10 mouse cellular contexts compared by ENCODE assay signal in genomic region chr9:109053851-109054250, GRCm38 (mm10). TPM values are rescaled to one million over a fixed set of nuclear protein-coding genes. Genes with fewer than 3 reads are reported as not detected.
DNase-seq lines count a peak whose midpoint lies in the region; ATAC-seq and TF ChIP-seq lines count a peak whose summit lies in the region.
"Had no signal": no experiment of that assay in that cellular context is flagged by ENCODE, and none has a peak within 500 bp of the region (broad histone marks: within the 10 kb centered on the region; RNA-seq: fewer than 3 reads in every experiment).

No protein-coding gene starts in this region.

- 66% methylated on average over 6 of the region's 6 CpGs for WGBS in heart, embryonic 13.5 days
- 58% methylated on average over 6 of the region's 6 CpGs for WGBS in embryonic facial prominence, embryonic 14.5 days
- WGBS in stomach, postnatal 0 days = 63% methylated on average over 6 of the region's 6 CpGs

- ATAC-seq in heart, embryonic 13.5 days (ENCODE audit: extremely low read depth, insufficient number of reproducible peaks, low FRiP score, low TSS enrichment) = no peak
- no peak for ATAC-seq in embryonic facial prominence, embryonic 14.5 days (ENCODE audit: low read depth)
- no peak for ATAC-seq in stomach, postnatal 0 days (ENCODE audit: low FRiP score, low TSS enrichment)

- peak overlapping the region; percentile 78; the same call in 1 of the 2 replicates for H3K27ac ChIP-seq in heart, embryonic 13.5 days (replicated peaks)
- peak overlapping the region; percentile 81 for H3K27ac ChIP-seq in embryonic facial prominence, embryonic 14.5 days (replicated peaks; ENCODE audit: low read depth, low read length)
- peak overlapping the region; percentile 88 for H3K27ac ChIP-seq in stomach, postnatal 0 days (replicated peaks)
- H3K27ac ChIP-seq: liver, embryonic 14.5 days had no signal

- H3K9me3 ChIP-seq in heart, embryonic 13.5 days = no peaks in the 10 kb centered on the region
- no peaks in the 10 kb centered on the region for H3K9me3 ChIP-seq in embryonic facial prominence, embryonic 14.5 days (ENCODE audit: control insufficient read depth, low read length)
- H3K9me3 ChIP-seq in stomach, postnatal 0 days (ENCODE audit: control insufficient read depth, low read length) = no peaks in the 10 kb centered on the region

- no peak overlapping the region for H3K4me3 ChIP-seq in heart, embryonic 13.5 days
- H3K4me3 ChIP-seq in embryonic facial prominence, embryonic 14.5 days (ENCODE audit: low read depth, low read length) = no peak overlapping the region
- H3K4me3 ChIP-seq in stomach, postnatal 0 days (ENCODE audit: low read depth, low read length) = no peak overlapping the region
- H3K4me3 ChIP-seq: left cerebral cortex, adult 2 months had no signal

- DNase-seq in heart, adult 18-20 months = no peak
- peak; percentile 6 to 11 for DNase-seq in spleen, postnatal 10 days (ENCODE audit: low spot score in 2 of 2)
- no peak for DNase-seq in spleen, postnatal 14 days (ENCODE audit: low spot score in 2 of 2)
- DNase-seq in embryonic facial prominence, embryonic 14.5 days (ENCODE audit: low spot score) = no peak
- no peak for DNase-seq in stomach, postnatal 0 days (ENCODE audit: low spot score)
- DNase-seq in left cerebral cortex, adult 18-20 months (ENCODE audit: low spot score in 2 of 2) = no peak
- DNase-seq: cerebellum, adult 8-10 months had no signal

- no peak overlapping the region for H3K4me2 ChIP-seq in heart, embryonic 13.5 days
- no peak overlapping the region for H3K4me2 ChIP-seq in embryonic facial prominence, embryonic 14.5 days (ENCODE audit: low read depth, low read length)
- no peak overlapping the region for H3K4me2 ChIP-seq in stomach, postnatal 0 days (replicated peaks; ENCODE audit: low read depth)

- H3K9ac ChIP-seq in heart, embryonic 13.5 days = no peak overlapping the region
- no peak overlapping the region for H3K9ac ChIP-seq in embryonic facial prominence, embryonic 14.5 days (ENCODE audit: low read depth, low read length)
- no peak overlapping the region for H3K9ac ChIP-seq in stomach, postnatal 0 days (ENCODE audit: low read length)
- H3K9ac ChIP-seq: liver, embryonic 14.5 days had no signal

- TF ChIP-seq EP300 in stomach, postnatal 0 days (optimal IDR thresholded peaks at IDR 0.05) = no peak

- no peak for TF ChIP-seq CTCF in stomach, postnatal 0 days (IDR thresholded peaks at IDR 0.05; ENCODE audit: low read depth)

- no peaks in the 10 kb centered on the region for H3K27me3 ChIP-seq in heart, embryonic 13.5 days (replicated peaks)
- no peaks in the 10 kb centered on the region for H3K27me3 ChIP-seq in embryonic facial prominence, embryonic 14.5 days (replicated peaks; ENCODE audit: control insufficient read depth, insufficient read depth, low read length)
- no peaks in the 10 kb centered on the region for H3K27me3 ChIP-seq in stomach, postnatal 0 days (ENCODE audit: control insufficient read depth, insufficient read depth, low read length)

- H3K4me1 ChIP-seq in heart, embryonic 13.5 days = peaks cover 23% of the 10 kb centered on the region
- H3K4me1 ChIP-seq in embryonic facial prominence, embryonic 14.5 days (ENCODE audit: control insufficient read depth, insufficient read depth, low read length) = peaks cover 10% of the 10 kb centered on the region
- H3K4me1 ChIP-seq in stomach, postnatal 0 days (replicated peaks; ENCODE audit: control insufficient read depth, insufficient read depth) = 0 out of 2 replicates have a peak, but pooled peaks cover 6% of the 10 kb centered on the region

- H3K36me3 ChIP-seq in heart, embryonic 13.5 days = peaks cover 68% of the 10 kb centered on the region
- peaks cover 53% of the 10 kb centered on the region for H3K36me3 ChIP-seq in embryonic facial prominence, embryonic 14.5 days (ENCODE audit: control insufficient read depth, insufficient read depth, low read length)
- H3K36me3 ChIP-seq in stomach, postnatal 0 days (ENCODE audit: control insufficient read depth, insufficient read depth, low read length) = peaks cover 21% of the 10 kb centered on the region

RNA-seq across cellular contexts. Expression of gene Trex1, which starts 5.7 kb away (rescaled TPM):
- 7.7 and 10.9 TPM in 2 replicates for polyA plus RNA-seq in heart, embryonic 13.5 days (2015; fragmentation: Nextera tagmentation; extraction: Ambion mirVana)
- total RNA-seq in heart, adult 18-20 months (2021) = 10 to 100 TPM; 13.6 to 17.2 TPM
- 15.5 and 17.6 TPM in 2 replicates for polyA plus RNA-seq in embryonic facial prominence, embryonic 14.5 days (2014; fragmentation: Nextera tagmentation; extraction: Ambion mirVana)
- 13.3 and 15.8 TPM in 2 replicates for polyA plus RNA-seq in stomach, postnatal 0 days (2015; fragmentation: Nextera tagmentation; extraction: Ambion mirVana)
- 10 to 100 TPM; 13.4 to 13.7 TPM for total RNA-seq in left cerebral cortex, adult 18-20 months (2021)

RNA-seq across cellular contexts. Expression of gene Shisa5, which starts 15.5 kb away (rescaled TPM):
- 63.6 and 69.3 TPM in 2 replicates for polyA plus RNA-seq in heart, embryonic 13.5 days (2015; fragmentation: Nextera tagmentation; extraction: Ambion mirVana)
- total RNA-seq in heart, adult 18-20 months (2021) = 10 to 100 TPM; 31.4 to 55.0 TPM
- polyA plus RNA-seq in embryonic facial prominence, embryonic 14.5 days (2014; fragmentation: Nextera tagmentation; extraction: Ambion mirVana) = 81.7 and 90.0 TPM in 2 replicates
- 168 and 181 TPM in 2 replicates for polyA plus RNA-seq in stomach, postnatal 0 days (2015; fragmentation: Nextera tagmentation; extraction: Ambion mirVana)
- total RNA-seq in left cerebral cortex, adult 18-20 months (2021) = 10 to 100 TPM; 72.8 to 82.3 TPM

RNA-seq across cellular contexts. Expression of gene Atrip, which starts 20.1 kb away (rescaled TPM):
- polyA plus RNA-seq in heart, embryonic 13.5 days (2015; fragmentation: Nextera tagmentation; extraction: Ambion mirVana) = 16.6 and 18.0 TPM in 2 replicates
- total RNA-seq in heart, adult 18-20 months (2021) = 1 to 10 TPM; 8.1 to 9.8 TPM
- 19.5 and 25.0 TPM in 2 replicates for polyA plus RNA-seq in embryonic facial prominence, embryonic 14.5 days (2014; fragmentation: Nextera tagmentation; extraction: Ambion mirVana)
- polyA plus RNA-seq in stomach, postnatal 0 days (2015; fragmentation: Nextera tagmentation; extraction: Ambion mirVana) = 10.8 and 11.3 TPM in 2 replicates
- total RNA-seq in left cerebral cortex, adult 18-20 months (2021) = 10 to 100 TPM; 25.3 to 29.7 TPM

RNA-seq across cellular contexts. Expression of gene Ccdc51, which starts 28.4 kb away (rescaled TPM):
- polyA plus RNA-seq in heart, embryonic 13.5 days (2015; fragmentation: Nextera tagmentation; extraction: Ambion mirVana) = 12.4 and 16.7 TPM in 2 replicates
- 10 to 100 TPM; 11.4 to 14.3 TPM for total RNA-seq in heart, adult 18-20 months (2021)
- 11.4 and 11.6 TPM in 2 replicates for polyA plus RNA-seq in embryonic facial prominence, embryonic 14.5 days (2014; fragmentation: Nextera tagmentation; extraction: Ambion mirVana)
- 8.9 and 9.9 TPM in 2 replicates for polyA plus RNA-seq in stomach, postnatal 0 days (2015; fragmentation: Nextera tagmentation; extraction: Ambion mirVana)
- total RNA-seq in left cerebral cortex, adult 18-20 months (2021) = 1 to 10 TPM; 8.1 to 8.7 TPM

RNA-seq across cellular contexts. Expression of gene Tma7, which starts 28.5 kb away (rescaled TPM):
- polyA plus RNA-seq in heart, embryonic 13.5 days (2015; fragmentation: Nextera tagmentation; extraction: Ambion mirVana) = 568 and 620 TPM in 2 replicates
- 100 to 1,000 TPM; 214 to 228 TPM for total RNA-seq in heart, adult 18-20 months (2021)
- 612 and 655 TPM in 2 replicates for polyA plus RNA-seq in embryonic facial prominence, embryonic 14.5 days (2014; fragmentation: Nextera tagmentation; extraction: Ambion mirVana)
- 416 and 424 TPM in 2 replicates for polyA plus RNA-seq in stomach, postnatal 0 days (2015; fragmentation: Nextera tagmentation; extraction: Ambion mirVana)
- total RNA-seq in left cerebral cortex, adult 18-20 months (2021) = 100 to 1,000 TPM; 308 to 319 TPM

Comparison
In these comparisons a context has a peak if more than half of its experiments do, and no peak if none do; other contexts are left out.
1. DNase-seq: peak in spleen, postnatal 10 days (2 of 2); none in heart, adult 18-20 months (0 of 2), spleen, postnatal 14 days (0 of 2), embryonic facial prominence, embryonic 14.5 days (single experiment), stomach, postnatal 0 days (single experiment) and left cerebral cortex, adult 18-20 months (0 of 2).
2. Peak in every context shown above with its lines, with median percentiles within 50 percentile points of each other: H3K27ac ChIP-seq.